Mouse (Mus musculus): ENCODE data around the gene Adgrg1.

The Adgrg1 gene

DNA sequence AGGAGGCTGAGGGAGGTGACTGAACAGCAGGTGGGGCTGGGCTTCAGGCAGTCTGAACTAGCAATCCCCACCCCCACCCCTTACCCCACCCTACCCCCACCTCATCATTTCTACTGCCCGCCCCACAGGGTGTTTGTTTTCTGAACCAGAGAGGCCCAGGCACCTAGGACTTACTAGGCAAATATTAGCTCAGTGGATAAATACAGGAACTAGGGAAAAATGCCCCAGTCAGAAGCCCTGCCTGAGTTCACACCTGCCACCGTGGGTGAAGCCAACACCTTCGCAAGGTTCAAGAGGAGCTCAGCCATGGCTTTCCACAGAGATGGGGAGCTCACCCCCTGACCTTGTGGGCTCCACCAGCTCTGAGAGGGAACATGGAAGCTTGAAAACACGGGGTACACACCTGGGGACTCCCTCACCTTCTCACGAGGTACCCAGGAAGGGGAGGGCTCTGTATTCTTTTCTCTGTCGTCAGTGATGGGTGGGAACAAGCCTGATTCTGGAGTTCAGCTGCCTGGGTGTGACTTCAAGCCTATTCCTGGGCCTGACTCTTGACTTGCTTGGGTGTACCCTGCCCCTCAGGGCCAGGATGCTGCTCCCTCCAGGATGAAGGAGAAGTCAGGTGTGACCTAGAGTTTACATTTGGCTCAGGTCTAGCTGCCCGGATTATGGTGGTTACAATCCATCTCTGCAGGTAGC is at the start of gene Adgrg1:
Adgrg1 (plus strand) TSS at position 285 of the 699 bp plus-strand sequence.
- DNase-seq (ENCODE audit: low spot score in 2 of 2), result no peak

DNA sequence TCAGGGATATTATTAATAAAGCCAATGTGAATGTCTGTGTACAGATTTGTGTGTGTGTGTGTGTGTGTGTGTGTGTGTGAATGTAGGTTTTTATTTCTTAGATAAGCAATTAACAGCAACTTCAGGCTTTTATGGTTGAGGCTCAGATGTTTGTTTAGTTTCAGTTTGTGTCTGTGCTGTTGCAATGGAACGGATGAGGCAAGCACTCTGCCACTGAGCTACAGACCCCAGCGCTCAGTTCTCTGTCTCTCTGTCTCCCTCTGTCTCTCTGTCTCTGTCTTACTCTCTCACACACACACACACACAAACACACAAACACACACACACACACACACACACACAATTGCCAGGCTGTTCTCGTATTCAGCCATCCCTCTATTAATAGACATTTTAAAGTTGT is 46.3 kb upstream of the Adgrg1 start:
- DNase-seq (ENCODE audit: low spot score in 2 of 2), result no peak

DNA sequence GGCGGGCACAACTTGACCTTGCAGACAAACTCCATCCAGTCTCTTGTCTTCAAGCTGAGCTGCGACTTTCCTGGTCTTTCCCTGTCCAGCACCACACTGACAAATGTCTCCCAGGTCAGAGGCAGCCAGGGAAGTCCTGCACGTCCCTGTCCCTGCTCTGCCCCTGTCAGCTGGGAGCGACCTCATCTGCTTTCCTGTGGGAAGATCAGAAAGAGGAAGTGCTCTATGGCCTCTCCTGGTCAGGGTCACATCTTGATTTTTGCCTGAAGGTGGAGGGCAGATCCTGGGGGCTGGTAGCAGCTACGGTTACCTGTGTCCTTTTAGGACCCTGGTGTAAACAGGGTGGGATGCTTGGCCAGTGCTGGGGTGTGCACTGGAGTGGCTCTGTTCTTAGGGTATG is 40.6 kb upstream of the Adgrg1 start:
- DNase-seq (ENCODE audit: low spot score in 2 of 2), result no peak

DNA sequence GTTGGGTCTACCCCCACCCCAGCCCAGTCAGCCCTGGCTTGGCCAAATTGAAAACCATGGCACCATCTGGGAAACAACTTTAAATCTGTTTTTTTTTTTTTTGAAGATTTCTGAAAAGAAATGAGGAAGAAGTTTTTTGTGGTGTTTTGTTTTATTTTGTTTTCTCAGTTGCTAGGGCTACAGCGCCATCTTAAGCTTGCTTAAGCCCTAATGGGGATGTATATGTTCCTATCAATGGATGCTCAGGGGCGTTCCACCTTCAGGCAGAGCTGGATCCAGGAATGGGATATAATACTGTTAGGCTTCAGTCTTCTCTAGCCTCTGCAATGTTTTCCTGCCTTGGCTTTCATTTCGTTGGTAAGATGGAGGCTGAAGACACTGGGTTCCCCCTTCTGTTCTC is 39.4 kb upstream of the Adgrg1 start:
- no peak for DNase-seq (ENCODE audit: low spot score in 2 of 2)

DNA sequence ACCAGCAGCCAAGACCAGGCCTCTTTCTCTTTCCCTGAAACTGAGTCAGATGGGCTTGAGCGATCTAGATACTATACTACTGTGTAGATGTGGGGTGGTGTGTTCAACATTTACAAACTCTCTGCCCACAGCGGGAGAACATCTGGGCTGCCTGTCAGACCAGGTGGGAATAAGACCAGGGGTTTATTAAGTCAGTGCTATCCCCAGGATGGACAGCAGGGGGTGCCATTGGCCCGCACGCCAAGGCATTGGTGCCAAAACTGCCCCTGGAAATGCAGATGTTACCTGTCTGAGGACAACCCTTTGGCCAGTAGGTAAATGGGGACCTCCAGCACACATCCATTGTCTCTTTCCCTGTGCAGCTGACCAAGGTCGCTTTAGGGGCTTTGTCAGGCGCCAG is 32.0 kb upstream of the Adgrg1 start:
- DNase-seq (ENCODE audit: low spot score in 2 of 2), result peak; percentile 62 to 71

DNA sequence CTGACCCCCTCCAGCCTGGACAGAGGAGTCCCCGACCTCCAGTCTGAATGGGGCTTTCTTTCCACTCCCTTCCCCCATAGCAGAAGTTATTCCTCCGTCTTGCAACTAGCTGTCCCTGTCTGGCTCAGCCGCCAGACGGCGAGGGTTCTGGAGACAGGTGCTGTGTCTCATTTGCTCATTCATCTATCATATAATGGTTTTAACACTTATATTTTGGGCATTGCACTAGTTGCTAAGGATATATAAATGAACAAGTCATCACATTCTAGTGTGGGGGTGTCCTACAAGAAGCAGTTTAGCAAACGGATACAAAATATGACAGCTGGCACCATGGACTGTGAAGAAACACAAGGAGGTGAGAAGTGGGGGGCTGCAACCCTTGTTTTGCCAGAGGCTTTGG is 29.4 kb upstream of the Adgrg1 start:
- peak; percentile 76 to 79 for DNase-seq (ENCODE audit: low spot score in 2 of 2)

DNA sequence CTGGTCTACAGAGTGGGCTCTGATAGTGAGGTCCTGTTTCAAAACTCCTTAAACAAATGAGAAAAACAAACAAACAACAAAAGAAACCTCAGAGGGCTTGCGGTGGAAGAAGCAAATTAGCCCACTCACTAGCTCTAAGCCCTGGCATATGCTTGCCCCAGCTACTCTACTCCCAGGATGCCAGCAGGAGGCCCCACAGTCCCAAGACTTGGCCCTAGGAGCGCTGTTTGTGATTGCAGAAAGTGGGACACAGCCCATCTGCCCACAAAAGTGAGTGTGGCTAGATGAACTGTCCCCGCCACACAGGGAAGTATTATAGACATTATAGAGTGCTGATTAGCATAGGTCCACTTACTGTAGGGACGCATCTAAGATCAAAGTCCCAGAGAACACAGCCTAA is 26.1 kb upstream of the Adgrg1 start:
- no peak for DNase-seq (ENCODE audit: low spot score in 2 of 2)

DNA sequence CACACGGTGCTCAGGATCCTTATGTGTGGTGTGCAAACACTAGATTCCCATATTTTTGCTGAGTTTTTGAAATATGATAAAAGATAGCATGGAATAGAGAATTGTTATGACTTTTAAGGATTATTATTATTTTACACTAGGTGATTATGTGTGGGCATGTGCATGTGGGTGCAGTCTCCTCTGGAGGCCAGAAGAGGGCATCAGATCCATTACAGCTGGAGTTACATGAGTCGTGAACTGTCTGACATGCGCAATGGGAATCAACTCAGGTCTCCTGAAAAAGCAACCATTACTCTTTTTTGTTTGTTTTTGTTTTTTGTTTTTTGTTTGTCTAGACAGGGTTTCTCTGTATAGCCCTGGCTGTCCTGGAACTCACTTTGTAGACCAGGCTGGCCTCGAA is 25.5 kb upstream of the Adgrg1 start:
- DNase-seq (ENCODE audit: low spot score in 2 of 2), result no peak

DNA sequence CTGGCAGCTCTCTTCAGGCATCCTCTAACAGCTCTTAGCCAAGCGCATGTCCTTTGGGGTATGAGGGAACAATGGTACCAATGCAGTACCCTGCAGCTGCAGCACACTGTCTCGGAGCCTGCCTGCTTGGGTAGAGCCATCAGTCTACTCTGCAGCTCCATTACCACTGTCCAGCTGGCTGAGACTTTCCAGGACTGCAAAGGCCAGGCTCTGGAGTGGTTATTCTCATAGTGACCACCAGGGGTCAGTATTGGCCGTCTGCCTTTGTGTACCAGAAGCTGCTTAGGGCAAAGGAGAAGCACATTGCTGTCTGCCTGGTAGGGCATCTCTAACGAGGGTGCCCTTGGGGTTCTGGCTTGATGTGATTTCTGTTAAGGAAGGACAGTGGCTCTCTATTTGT is 24.5 kb upstream of the Adgrg1 start:
- peak; percentile 82 to 88 for DNase-seq (ENCODE audit: low spot score in 2 of 2)

DNA sequence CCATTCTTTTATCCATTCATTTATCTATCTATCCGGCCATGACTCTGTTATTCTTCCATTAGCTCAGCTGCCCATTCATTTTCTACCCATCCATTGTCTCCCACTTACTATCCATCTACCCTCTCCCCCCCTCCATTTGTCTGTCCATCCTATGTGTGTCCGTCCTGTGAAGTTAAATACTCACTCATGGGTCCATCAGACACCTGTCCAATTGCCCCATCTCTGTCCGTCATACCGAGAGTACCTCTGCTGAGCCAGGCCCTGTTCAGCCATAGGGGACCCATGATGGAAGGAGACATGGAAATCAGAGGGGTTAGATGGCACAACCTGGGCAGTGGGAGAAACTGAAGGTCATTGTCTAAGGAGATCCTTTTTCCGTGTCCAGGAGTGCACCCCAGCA is 24.1 kb upstream of the Adgrg1 start:
- no peak for DNase-seq (ENCODE audit: low spot score in 2 of 2)

DNA sequence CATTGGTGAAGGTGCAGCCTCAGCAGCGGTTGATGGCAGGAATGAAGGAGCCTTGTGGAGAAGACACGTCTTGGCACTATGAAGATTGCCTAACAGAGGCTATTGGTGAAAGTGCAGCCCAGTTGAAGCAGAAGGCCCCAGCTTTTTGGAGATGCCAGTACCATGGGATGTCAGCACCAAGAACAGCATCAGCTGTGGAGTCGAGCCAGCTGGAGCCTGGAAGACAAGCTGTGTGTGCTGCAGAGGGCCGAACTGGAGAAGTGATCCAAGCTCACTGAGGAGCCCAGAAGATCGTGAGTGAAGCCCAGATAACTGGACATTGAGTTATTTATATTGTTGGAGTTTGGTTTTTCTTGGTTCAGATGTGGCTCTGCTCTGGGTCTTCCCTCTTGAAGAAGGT is 22.5 kb upstream of the Adgrg1 start:
- no peak for DNase-seq (ENCODE audit: low spot score in 2 of 2)

DNA sequence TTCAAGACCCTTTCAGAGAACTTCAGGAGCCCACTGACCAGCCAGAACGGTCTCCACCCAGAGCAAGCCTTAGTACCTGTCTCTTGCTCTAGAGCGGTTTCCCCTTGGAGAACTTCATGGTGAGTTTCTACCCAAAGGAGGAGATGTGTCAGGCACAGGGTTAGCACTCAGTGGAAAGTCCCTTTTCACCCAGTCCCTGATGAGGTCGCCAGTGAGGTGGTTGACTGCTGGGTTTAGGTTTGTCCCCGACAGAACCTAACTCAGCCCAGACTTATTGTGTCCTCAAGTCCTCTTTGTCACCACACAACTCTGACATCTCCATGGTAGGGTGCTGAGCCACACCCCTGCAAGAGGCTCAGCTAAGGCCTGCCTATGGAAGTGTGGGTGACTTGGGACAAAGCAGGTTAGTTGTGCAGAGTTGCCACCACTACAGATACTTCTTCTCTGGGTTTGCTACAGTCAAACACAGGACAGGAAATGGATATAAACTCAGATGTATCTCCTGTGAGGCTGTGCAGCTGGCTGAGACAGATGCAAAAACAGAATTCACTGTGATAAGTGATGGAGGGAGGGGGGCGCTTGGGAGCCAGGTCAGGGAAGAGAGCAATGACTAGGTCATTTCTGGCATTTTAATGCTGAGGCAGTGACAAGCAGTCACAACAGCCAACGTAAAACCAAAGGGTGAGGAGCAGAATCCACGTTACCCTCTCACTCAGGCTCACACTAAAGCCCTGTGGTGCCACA is 20.8 kb upstream of the Adgrg1 start:
- DNase-seq (ENCODE audit: low spot score in 2 of 2), result no peak

DNA sequence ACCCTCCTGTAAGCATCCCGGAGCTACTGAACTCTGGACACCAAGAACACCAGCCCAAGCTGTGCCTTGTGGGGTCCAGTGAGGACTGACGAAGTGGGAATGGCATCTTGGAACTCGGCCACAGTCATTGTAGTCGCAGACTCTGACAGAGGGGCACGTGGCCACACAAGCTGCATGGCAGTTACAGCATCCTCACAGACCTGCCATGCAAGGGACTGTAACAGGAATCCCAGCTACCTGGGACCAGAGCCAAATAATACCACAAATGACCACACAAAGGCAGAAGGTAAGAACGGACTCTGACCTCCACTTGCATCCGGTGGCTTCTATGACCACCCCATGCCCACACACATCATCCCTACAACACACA is 20.2 kb upstream of the Adgrg1 start:
- DNase-seq (ENCODE audit: low spot score in 2 of 2), result no peak

DNA sequence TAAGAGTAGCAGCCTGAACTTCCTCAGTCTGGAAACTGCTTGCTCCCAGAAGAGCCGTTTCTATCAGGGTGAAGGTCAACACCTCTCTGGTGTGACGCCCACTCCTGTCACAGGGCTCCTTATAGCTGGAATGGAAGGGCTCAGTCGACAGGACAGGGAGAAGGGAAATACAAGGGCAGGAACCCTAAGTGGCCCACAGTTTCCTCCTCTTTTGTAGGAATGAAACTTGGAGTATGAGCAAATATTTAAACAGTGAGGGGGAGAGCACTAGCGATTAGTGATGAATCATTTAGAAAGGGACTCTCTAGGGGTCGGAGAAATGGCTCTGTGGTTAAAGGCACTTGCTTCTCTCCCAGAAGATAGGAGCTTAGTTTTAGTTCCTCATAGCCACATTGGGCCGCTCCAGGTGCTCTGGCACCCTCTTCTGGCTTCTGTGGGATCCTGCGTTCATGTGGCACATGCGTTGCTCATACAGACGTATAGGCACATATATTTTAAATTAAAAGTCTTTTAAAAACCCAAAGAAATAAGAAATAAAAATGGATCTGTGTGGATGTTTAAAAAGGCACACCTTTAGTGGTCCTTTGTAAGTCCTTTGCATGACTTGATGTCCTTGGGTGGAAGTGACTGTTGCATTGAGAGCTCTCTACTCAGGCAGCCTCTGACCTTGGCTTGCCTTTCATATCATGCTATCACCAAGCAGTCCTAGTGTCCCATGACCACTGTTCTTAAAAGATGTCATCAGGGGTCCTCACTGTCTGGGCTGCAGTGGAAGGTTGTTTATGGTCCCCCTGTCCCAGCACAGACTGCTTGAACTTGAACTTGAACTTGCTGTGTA is 19.4 kb upstream of the Adgrg1 start:
- DNase-seq (ENCODE audit: low spot score in 2 of 2), result peak; percentile 48 to 55

DNA sequence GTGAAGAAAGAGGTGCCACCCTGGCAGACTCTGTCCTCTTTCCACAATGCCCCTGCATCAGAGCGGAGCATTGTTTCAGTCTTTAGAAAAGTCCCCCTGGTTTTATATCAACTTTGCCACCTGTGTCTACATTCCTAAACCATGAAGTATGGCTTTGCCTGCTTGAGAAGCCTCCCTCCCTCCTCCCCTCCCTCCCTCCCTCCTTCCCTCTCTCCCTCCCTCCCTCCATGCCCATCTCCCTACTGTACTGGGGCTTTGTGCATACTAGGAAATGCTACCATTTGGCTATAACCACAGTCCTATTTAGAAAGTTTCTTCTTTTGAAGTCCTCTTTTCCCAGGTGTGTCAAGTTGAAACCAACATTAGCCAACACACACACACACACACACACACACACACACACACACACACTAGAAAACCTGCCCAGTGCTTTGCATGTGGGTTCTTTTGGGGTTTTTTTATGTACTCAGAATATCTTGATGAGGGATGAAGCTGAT is 18.4 kb upstream of the Adgrg1 start:
- DNase-seq (ENCODE audit: low spot score in 2 of 2), result no peak

DNA sequence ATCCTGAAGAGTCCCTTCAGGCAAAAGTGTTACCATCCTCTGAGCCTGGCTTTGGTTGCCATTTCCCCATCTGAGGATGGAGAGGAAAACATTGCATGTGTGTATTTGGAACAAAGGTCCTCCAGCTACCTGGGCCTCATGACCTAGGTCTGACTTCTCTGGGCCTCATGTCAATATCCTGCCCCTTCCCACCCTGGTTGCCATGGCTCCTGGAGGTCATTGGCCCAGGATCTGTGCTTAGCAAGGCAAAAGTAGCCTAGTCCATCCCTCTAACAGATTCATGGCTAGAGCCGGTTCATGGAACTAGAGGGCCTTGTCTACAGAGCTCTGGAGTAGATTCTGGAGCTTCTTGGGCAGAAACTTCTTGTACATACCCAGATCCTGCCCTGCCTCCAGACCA is 12.3 kb upstream of the Adgrg1 start:
- no peak for DNase-seq (ENCODE audit: low spot score in 2 of 2)

DNA sequence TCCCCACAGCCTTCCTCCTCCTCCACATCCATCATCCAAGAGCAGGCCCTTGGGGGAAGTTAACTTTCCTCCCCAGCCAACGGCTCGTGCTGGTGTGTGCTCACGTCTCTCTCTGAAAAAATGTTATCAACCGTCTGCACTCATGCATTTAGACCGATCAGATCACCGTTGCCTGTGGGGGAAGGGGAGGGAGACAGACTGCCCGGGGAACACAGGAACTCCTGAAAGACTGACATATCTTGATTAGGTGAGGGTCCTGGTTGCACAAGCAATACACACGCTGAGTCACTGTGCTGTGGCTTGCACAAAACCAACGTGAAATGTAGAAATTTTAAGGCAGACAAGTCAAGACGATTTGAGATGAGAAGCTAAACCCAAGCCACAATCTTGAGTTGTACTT is 9.7 kb upstream of the Adgrg1 start:
- DNase-seq (ENCODE audit: low spot score in 2 of 2), result no peak

DNA sequence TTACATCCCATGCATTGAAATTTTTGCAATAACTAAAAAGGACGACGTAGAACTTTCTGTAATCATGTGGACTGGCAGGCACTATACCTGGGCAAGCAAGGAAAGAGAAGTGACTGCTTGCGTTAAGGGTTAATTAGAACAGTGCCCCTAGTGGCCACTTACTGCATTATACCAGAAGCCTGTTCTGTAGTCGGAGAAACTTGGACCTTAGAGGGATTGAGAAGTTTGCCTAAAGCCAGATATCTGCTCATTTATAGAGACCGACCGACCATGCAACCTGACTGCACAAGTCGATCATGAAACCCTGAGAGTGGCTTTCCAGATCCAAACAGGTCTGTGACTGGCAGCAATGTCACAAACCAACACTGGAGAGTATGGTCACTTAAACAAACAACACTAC is 8.0 kb upstream of the Adgrg1 start:
- peak in 1 of 2 experiments; percentile 58 for DNase-seq (ENCODE audit: low spot score in 2 of 2)

DNA sequence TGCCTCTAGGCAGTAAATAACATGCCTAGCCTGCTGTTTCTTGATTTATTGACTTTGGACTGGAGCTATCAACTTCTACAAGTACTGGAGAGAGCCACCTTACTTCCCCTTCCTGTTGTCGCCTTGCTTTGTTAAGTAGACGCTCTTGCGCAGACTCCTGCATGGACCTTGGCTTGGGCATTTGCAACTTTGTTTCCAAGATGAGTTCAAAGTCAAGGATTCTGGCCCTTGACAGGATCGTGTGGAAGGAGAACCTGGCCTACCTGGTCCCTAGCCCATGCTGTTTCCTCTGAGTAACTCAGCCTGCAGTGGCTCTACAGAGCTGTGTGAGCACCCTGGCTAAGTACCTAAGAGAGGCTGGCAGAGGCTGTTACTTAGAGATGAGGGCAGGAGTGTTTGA is 7.5 kb upstream of the Adgrg1 start:
- DNase-seq (ENCODE audit: low spot score in 2 of 2), result no peak

DNA sequence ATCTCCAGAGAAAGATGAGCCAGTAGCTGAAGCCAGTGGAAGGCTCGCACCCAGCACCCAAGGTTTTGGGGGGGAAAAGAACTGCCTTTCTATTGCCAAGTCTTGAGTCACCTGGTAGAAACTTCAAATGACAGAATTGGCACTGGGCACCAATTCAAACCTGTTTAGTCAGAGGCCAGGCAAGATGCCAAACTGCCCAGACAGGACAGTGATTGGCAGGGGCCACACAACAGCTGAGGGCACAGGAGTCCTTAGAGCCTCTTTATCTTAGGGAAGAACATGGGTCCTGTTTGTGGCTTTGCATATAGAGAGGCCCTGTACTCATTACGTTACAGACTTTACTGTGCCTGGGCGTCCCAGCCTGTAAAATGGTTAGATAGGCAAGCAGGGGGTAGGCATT is 7.0 kb upstream of the Adgrg1 start:
- no peak for DNase-seq (ENCODE audit: low spot score in 2 of 2)

DNA sequence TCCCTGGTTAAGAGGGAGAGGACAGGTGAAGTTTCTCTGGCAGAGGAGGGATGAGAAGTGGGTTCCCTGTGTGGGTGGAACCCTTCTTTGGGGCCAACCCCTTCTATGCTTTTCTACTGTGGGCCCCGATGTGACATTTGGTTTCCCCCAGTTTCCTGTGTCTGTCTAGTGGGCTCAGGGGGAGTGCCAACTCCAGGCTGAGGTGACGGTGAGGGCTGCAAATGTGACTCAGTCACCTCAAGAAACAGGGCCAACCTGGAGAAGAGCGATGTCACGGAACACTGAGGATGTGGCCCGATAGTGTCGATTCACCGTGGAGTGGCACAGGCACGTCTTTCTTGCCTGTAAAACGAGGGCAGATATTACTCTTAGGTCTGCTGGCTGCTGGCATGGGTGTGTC is 1.3 kb upstream of the Adgrg1 start:
- no peak for DNase-seq (ENCODE audit: low spot score in 2 of 2)

DNA sequence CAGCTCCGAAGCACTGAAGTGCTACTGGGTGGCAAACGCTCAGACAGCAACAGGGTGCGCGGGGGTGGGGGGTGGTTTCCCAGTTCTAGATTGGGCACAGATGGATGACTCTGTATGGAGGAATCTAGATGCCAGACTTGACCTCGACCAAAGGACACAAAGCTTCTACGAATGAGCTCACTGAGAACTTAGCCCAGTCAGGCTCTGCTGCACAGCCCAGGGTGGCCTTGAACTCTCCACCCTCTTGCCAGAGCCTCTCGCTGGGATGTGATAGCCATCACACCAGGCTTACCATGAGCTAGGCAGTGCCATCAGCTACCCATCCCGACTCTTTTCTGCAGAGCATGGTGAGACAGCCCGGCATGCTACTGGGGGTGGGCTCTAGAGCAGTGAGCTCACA is 765 bp upstream of the Adgrg1 start:
- no peak for DNase-seq (ENCODE audit: low spot score in 2 of 2)

Measured in right cerebral cortex, adult 2 months (tissue).